Mouse (Mus musculus) cerebellum, adult 2 months (tissue): ENCODE data around the gene Mt2.
A peak's percentile ranks its signal among the peaks of the same experiment; 100 is the strongest.

Source experiments
- CTCF ChIP-seq: fragments of 200-500 bp; IDR thresholded peaks from 2 replicates; pipeline ENCODE4 v1.5.1; 2011; ENCODE audit warnings: low read depth, mild to moderate bottlenecking, control low read depth, low read length, moderate library complexity, borderline replicate concordance; ENCODE audit not compliant: insufficient read depth
- POLR2A ChIP-seq: fragments of 200-500 bp; IDR thresholded peaks from 2 replicates; pipeline ENCODE4 v1.6.1; 2011; ENCODE audit warnings: low read length, control low read depth, borderline replicate concordance; ENCODE audit not compliant: insufficient read depth

DNA sequence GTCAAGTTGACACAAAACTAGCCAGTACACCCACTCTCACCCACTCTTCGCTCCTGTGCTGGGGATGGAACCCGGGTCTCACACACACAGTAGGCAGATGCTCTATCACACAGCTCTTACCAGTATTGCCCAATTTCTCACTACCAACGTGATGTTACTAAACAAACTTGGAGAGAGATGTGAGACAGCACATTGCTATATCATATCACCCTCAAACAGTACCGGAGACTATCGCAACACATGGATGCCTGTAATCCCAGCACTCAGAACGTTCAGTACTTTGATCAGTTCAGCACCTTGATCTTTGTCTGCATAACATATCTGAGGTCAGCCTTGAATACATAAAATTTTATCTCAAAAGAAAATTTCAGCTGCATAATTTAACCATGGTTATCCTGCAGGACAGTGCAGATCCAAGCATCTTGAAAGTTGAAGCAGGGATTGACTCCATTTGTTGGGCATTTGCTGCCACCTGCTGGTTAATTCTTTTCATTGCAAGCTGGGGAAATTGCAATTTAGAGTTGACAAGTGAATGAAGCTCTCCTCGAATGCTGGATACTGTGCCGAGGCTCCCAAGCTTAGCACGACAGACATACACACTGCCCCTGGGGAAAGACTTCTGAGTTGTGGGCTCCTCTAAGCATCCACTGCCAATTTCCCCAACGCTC is 26.9 kb downstream of the Mt2 start:
- TF ChIP-seq CTCF (peak; percentile 67), POLR2A (no peak)
